Mouse (Mus musculus): ENCODE data around the gene Dbndd2. TPM values are rescaled to one million over a fixed set of nuclear protein-coding genes. Genes with fewer than 3 reads are reported as not detected.

Dbndd2 gene
- total RNA-seq, 2 experiments from 2014 or later = 0.04 to 1.1 TPM

GRCm38 (mm10) chr2:164497691-164498268 lies 11.9 kb downstream of the Dbndd2 start:
- peak; percentile 13; the same call in 1 of the 2 replicates for ATAC-seq (replicated peaks; ENCODE audit: poor library complexity)

GRCm38 (mm10) chr2:164499317-164499716 lies 13.4 kb downstream of the Dbndd2 start:
- ATAC-seq (replicated peaks; ENCODE audit: poor library complexity) = no peak

- no peak for ATAC-seq (replicated peaks; ENCODE audit: poor library complexity)
These were observed 14.6 kb downstream of the Dbndd2 start for GRCm38 (mm10) chr2:164500511-164500910.

GRCm38 (mm10) chr2:164504919-164505318 lies 19.0 kb downstream of the Dbndd2 start:
- no peak for ATAC-seq (replicated peaks; ENCODE audit: poor library complexity)

DNA sequence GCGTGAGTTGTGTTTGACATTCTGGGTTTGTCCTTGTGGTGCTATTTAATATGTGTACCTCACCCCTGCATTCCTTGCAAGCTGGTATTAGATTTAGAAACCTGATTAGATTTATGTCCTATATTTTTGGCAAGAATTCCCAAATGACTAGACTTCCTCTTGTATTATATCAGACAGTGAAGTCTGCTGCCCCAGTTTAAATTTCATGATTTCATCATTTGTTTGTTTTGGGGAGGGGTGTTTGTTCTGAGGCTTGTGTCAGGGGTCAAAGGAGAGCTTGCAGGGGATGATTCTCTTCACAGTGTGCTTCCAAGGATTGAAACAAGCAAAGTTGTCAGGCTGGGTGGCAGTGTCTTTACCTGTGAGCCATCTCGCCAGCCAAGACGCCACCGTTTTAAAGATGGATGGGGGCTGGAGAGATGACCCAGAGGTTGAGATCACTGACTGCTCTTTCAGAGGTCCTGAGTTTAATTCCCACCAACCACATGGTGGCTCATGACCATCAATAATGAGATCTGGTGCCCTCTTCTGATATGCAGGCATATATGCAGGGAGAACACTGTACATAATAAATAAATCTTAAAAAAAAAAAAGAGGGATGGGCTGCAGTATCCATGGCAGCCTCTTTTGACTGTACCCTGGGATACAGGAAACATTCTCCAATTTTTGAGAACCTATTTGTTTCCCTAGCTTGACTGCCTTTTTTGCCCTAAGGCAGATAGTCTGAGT lies 19.9 kb downstream of the Dbndd2 start:
- ATAC-seq (replicated peaks; ENCODE audit: poor library complexity) = no peak

DNA sequence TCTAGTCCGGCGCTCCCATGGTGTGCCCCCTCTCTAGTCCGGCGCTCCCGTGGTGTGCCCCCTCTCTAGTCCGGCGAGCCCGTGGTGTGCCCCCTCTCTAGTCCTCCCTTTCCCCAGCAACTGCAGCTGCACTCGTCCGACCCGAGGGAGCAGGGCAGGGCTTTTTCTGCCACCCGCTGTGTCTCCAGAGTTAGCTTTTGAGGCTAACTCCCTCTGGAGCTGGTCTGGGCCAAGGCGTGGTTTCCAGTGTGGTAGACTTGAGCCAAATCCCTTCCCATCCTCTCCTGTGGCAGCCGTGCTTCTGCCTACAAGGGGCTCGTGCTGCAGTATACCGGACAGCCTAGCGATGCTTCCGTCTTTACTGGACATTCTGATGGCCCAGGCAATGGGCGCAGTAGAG lies 21.9 kb downstream of the Dbndd2 start:
- ATAC-seq (replicated peaks; ENCODE audit: poor library complexity) = no peak

- no peak for ATAC-seq (replicated peaks; ENCODE audit: poor library complexity)
These were observed 24.8 kb downstream of the Dbndd2 start for GRCm38 (mm10) chr2:164510621-164511190.

GRCm38 (mm10) chr2:164512121-164512909 lies 26.4 kb downstream of the Dbndd2 start:
- peak; percentile 39; the same call in 1 of the 2 replicates for ATAC-seq (replicated peaks; ENCODE audit: poor library complexity)

- ATAC-seq (replicated peaks; ENCODE audit: poor library complexity) = no peak
These were observed 27.5 kb downstream of the Dbndd2 start for GRCm38 (mm10) chr2:164513389-164513788.

DNA sequence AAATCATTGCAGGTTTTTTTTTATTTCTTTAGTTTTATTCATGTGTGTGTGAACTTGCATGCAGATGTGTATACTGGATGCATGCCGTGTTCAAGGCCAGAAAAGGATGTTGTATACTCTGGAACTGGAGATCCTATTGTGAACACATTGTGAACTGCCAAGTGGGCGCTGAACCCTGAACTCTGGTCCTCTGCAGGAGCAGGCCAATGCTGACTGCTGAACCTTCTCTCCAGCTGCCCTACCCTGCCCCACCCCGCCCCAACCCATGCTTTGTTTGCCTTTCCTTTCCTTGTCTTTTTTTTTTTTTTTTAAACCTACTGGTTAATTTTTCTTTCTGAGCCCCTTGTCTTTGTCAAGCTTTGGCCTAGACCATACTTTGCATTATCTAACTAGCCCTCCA lies 29.0 kb downstream of the Dbndd2 start:
- no peak for ATAC-seq (replicated peaks; ENCODE audit: poor library complexity)

DNA sequence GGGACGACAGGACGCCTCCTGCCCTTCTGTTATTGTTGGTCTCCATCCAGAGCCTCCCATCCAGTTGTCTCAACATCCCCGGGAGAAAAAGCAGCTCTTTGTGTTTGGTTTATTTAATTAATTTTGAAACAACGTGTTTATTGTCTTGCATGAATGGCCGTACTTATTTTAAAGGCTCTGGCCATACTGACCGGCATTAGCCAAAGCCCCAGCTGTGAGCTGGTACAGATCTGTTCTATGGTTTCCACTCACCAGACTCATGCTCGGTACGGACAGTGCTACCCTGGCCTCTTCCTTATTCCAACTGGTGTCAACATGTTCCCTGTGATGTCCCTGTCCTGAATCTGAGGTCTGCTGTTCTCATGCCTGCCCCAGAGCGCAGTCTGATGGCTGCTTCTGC lies 30.0 kb downstream of the Dbndd2 start:
- ATAC-seq (replicated peaks; ENCODE audit: poor library complexity) = no peak

- no peak for ATAC-seq (replicated peaks; ENCODE audit: poor library complexity)
These were observed 30.7 kb downstream of the Dbndd2 start for GRCm38 (mm10) chr2:164516592-164516991.

- peak; percentile 61 for ATAC-seq (replicated peaks; ENCODE audit: poor library complexity)
These were observed 31.7 kb downstream of the Dbndd2 start for GRCm38 (mm10) chr2:164517485-164518221.

DNA sequence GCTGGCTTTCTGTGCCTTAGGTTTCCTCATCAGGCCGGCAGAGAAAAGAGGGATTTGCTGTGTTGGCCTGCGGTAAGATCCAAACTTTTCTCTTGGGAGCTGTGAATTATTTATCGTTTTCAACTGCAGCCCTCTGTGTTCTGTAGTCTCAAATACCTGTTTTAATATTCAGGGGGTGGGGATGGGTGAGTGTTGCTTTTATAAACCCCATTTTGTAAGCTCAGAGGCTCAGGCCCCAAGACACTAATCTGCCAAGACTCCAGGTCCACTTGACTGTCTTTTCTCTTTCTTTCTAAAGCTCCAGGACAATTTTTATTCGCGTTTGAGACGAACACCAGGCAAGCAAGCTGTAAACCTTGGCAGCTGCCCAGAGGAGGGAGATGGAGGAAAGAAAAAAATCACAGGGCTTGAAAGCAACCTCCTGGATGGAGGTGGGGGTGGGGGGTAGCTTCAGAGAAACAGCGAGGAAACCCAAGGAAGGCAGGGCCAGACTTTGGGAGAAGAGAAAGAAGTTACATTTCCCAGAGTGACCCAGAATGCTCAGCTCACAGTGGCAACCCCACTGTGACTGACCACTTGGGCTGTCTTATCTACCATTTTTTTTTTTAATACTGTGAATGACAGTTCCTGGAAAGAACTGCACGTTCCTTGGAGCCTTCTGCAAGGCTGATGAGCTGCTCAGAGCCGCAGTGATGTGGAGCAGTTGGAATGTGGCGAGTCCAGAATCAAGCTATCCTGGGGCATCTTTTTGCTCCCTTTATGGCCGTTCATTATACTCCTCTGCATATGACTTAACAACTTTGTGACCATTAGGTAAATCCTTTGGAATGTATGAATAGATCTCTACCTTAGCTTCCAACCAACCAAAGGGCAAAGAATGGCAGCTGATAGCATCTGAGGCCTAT lies 32.6 kb downstream of the Dbndd2 start:
- no peak for ATAC-seq (replicated peaks; ENCODE audit: poor library complexity)

- no peak for ATAC-seq (replicated peaks; ENCODE audit: poor library complexity)
These were observed 33.2 kb downstream of the Dbndd2 start for GRCm38 (mm10) chr2:164519171-164519526.

DNA sequence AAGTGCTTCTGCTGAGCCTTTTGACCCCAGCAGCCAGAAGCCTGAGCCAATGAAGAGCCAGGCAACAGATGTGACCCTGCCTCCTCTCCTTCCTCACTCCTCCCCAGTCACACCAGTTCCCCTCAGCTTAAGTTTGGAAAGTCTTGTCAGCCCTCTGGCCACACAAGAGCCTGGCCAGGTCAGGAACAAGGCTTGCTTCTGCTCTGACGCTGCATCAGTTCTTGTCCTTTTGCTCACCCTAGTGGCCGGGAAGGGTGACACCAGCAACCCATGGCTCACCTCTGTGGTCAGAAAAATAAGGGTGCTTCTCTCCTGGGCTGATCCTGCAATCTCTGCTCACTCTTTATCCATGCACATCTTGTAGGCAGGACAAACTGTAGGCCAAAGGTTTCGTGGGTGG lies 34.9 kb downstream of the Dbndd2 start:
- peak; percentile 78 for ATAC-seq (replicated peaks; ENCODE audit: poor library complexity)

- ATAC-seq (replicated peaks; ENCODE audit: poor library complexity) = peak; percentile 78
These were observed 35.9 kb downstream of the Dbndd2 start for GRCm38 (mm10) chr2:164521841-164522240.

DNA sequence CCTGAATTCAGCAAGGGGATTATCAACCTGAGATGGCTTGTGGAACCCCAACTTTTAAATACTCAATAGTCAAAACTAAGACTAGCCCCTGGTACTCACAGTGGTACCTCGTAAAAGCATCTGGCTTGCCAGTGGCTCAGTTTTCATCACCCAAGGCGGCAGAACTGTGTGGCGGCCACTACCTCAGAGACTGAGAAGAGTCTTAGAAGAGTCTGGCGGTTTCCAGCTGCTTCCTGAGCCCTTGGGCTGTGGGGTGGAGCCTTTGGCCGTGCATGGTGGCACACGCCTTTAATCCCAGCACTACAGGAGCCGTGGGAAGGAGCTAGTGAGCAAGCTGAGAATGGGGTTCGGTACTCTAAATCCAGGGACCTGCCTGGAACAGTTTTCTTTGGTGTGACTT lies 36.4 kb downstream of the Dbndd2 start:
- ATAC-seq (replicated peaks; ENCODE audit: poor library complexity) = peak; percentile 44

- ATAC-seq (replicated peaks; ENCODE audit: poor library complexity) = no peak
These were observed 37.4 kb downstream of the Dbndd2 start for GRCm38 (mm10) chr2:164523301-164523773.

DNA sequence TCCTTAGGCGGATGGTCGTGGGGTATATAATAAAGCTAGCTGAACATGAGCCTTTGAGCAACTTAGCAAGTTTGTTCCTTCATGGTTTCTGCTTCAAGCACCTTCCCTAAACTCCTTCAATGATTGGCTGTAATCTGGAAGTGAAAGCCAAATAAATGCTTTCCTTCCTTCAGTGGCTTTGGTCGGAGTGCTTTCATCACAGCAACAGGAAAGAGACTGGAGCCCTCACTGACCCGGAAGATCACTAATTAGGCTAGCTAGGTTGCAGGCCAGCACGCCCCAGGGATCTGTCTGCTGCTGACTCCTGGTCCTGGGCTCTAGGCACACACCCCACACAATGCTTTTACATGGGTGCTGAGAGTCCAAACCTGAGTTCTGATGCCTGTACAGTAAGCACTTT lies 42.7 kb downstream of the Dbndd2 start:
- peak; percentile 29; the same call in 1 of the 2 replicates for ATAC-seq (replicated peaks; ENCODE audit: poor library complexity)
